Mouse (Mus musculus) lung, embryonic 16.5 days (tissue): ENCODE measurements around the gene Mrps33. TPM values are rescaled to one million over a fixed set of nuclear protein-coding genes. Genes with fewer than 3 reads are reported as not detected.

Experiments
- ATAC-seq: fragments of 200-750 bp; cut with Nextera tagmentation; 2 replicates; pipeline ENCODE4 v1.8.0; 2017; ENCODE audit warnings: low read depth, mild to moderate bottlenecking, moderate library complexity
- H3K27ac ChIP-seq: fragments of 300-500 bp; sonication (generic); 2 replicates; pipeline ENCODE4 v1.5.1; 2014; ENCODE audit warnings: mild to moderate bottlenecking, control low read depth, low read length
- H3K27me3 ChIP-seq: fragments of 300-500 bp; sonication (generic); 2 replicates; pipeline ENCODE4 v1.6.1; 2014; ENCODE audit warnings: low read depth, low read length, mixed read lengths; ENCODE audit not compliant: control insufficient read depth, insufficient read depth
- H3K36me3 ChIP-seq: fragments of 300-500 bp; sonication (generic); 2 replicates; pipeline ENCODE4 v1.6.1; 2014; ENCODE audit warnings: low read length; ENCODE audit not compliant: control insufficient read depth, insufficient read depth
- H3K4me1 ChIP-seq: fragments of 300-500 bp; sonication (generic); replicated peaks from 2 replicates; pipeline ENCODE4 v1.6.1; 2014; ENCODE audit warnings: low read length, mixed read lengths; ENCODE audit not compliant: control insufficient read depth, insufficient read depth
- H3K4me2 ChIP-seq: fragments of 300-500 bp; sonication (generic); 2 replicates; pipeline ENCODE4 v1.6.1; 2014; ENCODE audit warnings: low read depth, low read length, control low read depth
- H3K4me3 ChIP-seq: fragments of 300-500 bp; sonication (generic); 2 replicates; pipeline ENCODE4 v1.5.1; 2014; ENCODE audit warnings: mild to moderate bottlenecking, low read length, control low read depth
- H3K9ac ChIP-seq: fragments of 300-500 bp; sonication (generic); 2 replicates; pipeline ENCODE4 v1.6.1; 2014; ENCODE audit warnings: low read length, control low read depth
- H3K9me3 ChIP-seq: fragments of 300-500 bp; sonication (generic); 2 replicates; pipeline ENCODE4 v1.6.1; 2016; ENCODE audit warnings: low read length; ENCODE audit not compliant: control insufficient read depth
- WGBS: fragments of 180-500 bp; shearing (Covaris S2); extraction: QIAGEN DNeasy Blood & Tissue Kit; methylation state at CpG from one replicate; pipeline ENCODE4 v1.1.7; 2014; 5-methylcytosine and 5-hydroxymethylcytosine counted together
- polyA plus RNA-seq: library from polyadenylated mRNA; unstranded; fragments of >200 nt; fragmentation: Nextera tagmentation; extraction: Ambion mirVana; gene quantifications from 2 replicates; pipeline ENCODE4 v1.2.1, GENCODE M21; 2015

The Mrps33 gene
- polyA plus RNA-seq, 1 experiment from 2014 or later = 169 TPM

- 90% methylated on average over 7 of the region's 7 CpGs for WGBS
- no peak overlapping the region for H3K4me2 ChIP-seq
These were observed 3.7 kb downstream of the Mrps33 start for GRCm38 (mm10) chr6:39807050-39807560.

GRCm38 (mm10) chr6:39806336-39806735 is 4.5 kb downstream of the Mrps33 start:
- H3K9me3 ChIP-seq = no peaks in the 10 kb centered on the region
- H3K4me1 ChIP-seq = peaks cover 4% of the 10 kb centered on the region; the same call in 1 of the 2 replicates
- ATAC-seq = no peak
- H3K4me2 ChIP-seq = no peak overlapping the region
- no peaks in the 10 kb centered on the region for H3K27me3 ChIP-seq
- no peak overlapping the region for H3K9ac ChIP-seq
- 93% methylated on average over 7 of the region's 7 CpGs for WGBS
- H3K4me3 ChIP-seq = no peak overlapping the region
- H3K36me3 ChIP-seq = peaks cover 6% of the 10 kb centered on the region
- H3K27ac ChIP-seq = no peak overlapping the region

More at GRCm38 (mm10) chr6:39807050-39807560, 3.7 kb downstream of the Mrps33 start:
- H3K9me3 ChIP-seq = no peaks in the 10 kb centered on the region
- ATAC-seq = no peak
- no peak overlapping the region for H3K9ac ChIP-seq
- H3K27ac ChIP-seq = no peak overlapping the region
- 0 out of 2 replicates have a peak, but pooled peaks cover 3% of the 10 kb centered on the region for H3K36me3 ChIP-seq
- peaks cover 4% of the 10 kb centered on the region; the same call in 1 of the 2 replicates for H3K4me1 ChIP-seq
- H3K4me3 ChIP-seq = no peak overlapping the region
- H3K27me3 ChIP-seq = no peaks in the 10 kb centered on the region

- Histone ChIP-seq H3K9ac (no peak overlapping the region), H3K27me3 (no peaks in the 10 kb centered on the region), H3K36me3 (peaks cover 10% of the 10 kb centered on the region), H3K27ac (no peak overlapping the region), H3K9me3 (no peaks in the 10 kb centered on the region), H3K4me3 (no peak overlapping the region), H3K4me2 (no peak overlapping the region), H3K4me1 (peaks cover 4% of the 10 kb centered on the region; the same call in 1 of the 2 replicates)
- no peak for ATAC-seq
- 89% methylated on average over 3 of the region's 3 CpGs for WGBS
These were observed 4.9 kb downstream of the Mrps33 start for GRCm38 (mm10) chr6:39805916-39806315.

GRCm38 (mm10) chr6:39800977-39801376 is 9.8 kb downstream of the Mrps33 start:
- Histone ChIP-seq H3K4me2 (no peak overlapping the region), H3K36me3 (peaks cover 17% of the 10 kb centered on the region), H3K27ac (no peak overlapping the region), H3K4me1 (no peaks in the 10 kb centered on the region), H3K9me3 (no peaks in the 10 kb centered on the region), H3K9ac (no peak overlapping the region), H3K27me3 (no peaks in the 10 kb centered on the region), H3K4me3 (no peak overlapping the region)
- WGBS = 89% methylated on average over 7 of the region's 7 CpGs
- ATAC-seq = no peak

- no peaks in the 10 kb centered on the region for H3K27me3 ChIP-seq
- ATAC-seq = no peak
- no peak overlapping the region for H3K27ac ChIP-seq
- H3K9me3 ChIP-seq = no peaks in the 10 kb centered on the region
- 65% methylated on average over 2 of the region's 2 CpGs for WGBS
- H3K4me1 ChIP-seq = no peaks in the 10 kb centered on the region
- no peak overlapping the region for H3K4me2 ChIP-seq
- no peak overlapping the region for H3K4me3 ChIP-seq
- peaks cover 14% of the 10 kb centered on the region for H3K36me3 ChIP-seq
- H3K9ac ChIP-seq = no peak overlapping the region
These were observed 13.7 kb downstream of the Mrps33 start for GRCm38 (mm10) chr6:39797076-39797475.

GRCm38 (mm10) chr6:39796150-39796549 is 14.6 kb downstream of the Mrps33 start:
- no peak for ATAC-seq
- H3K4me3 ChIP-seq = no peak overlapping the region
- no peak overlapping the region for H3K9ac ChIP-seq
- H3K4me1 ChIP-seq = no peaks in the 10 kb centered on the region
- no peak overlapping the region for H3K27ac ChIP-seq
- WGBS = 69% methylated on average over 1 of the region's 1 CpGs
- no peak overlapping the region for H3K4me2 ChIP-seq
- H3K9me3 ChIP-seq = no peaks in the 10 kb centered on the region
- H3K27me3 ChIP-seq = no peaks in the 10 kb centered on the region
- peaks cover 9% of the 10 kb centered on the region for H3K36me3 ChIP-seq

GRCm38 (mm10) chr6:39791806-39792205 is 19.0 kb downstream of the Mrps33 start:
- no peak overlapping the region for H3K27ac ChIP-seq
- no peaks in the 10 kb centered on the region for H3K27me3 ChIP-seq
- ATAC-seq = no peak
- no peak overlapping the region for H3K4me2 ChIP-seq
- no peak overlapping the region for H3K9ac ChIP-seq
- H3K36me3 ChIP-seq = no peaks in the 10 kb centered on the region
- 59% methylated on average over 5 of the region's 5 CpGs for WGBS
- no peaks in the 10 kb centered on the region for H3K9me3 ChIP-seq
- no peaks in the 10 kb centered on the region for H3K4me1 ChIP-seq
- H3K4me3 ChIP-seq = no peak overlapping the region

GRCm38 (mm10) chr6:39788408-39788807 is 22.4 kb downstream of the Mrps33 start:
- Histone ChIP-seq H3K36me3 (no peaks in the 10 kb centered on the region), H3K4me1 (no peaks in the 10 kb centered on the region), H3K4me2 (no peak overlapping the region), H3K27me3 (no peaks in the 10 kb centered on the region), H3K27ac (no peak overlapping the region), H3K9ac (no peak overlapping the region), H3K4me3 (no peak overlapping the region), H3K9me3 (no peaks in the 10 kb centered on the region)
- ATAC-seq = no peak

- H3K27ac ChIP-seq = no peak overlapping the region
- no peak overlapping the region for H3K4me2 ChIP-seq
- H3K4me1 ChIP-seq = no peaks in the 10 kb centered on the region
- no peaks in the 10 kb centered on the region for H3K36me3 ChIP-seq
- H3K4me3 ChIP-seq = no peak overlapping the region
- no peak overlapping the region for H3K9ac ChIP-seq
- no peaks in the 10 kb centered on the region for H3K27me3 ChIP-seq
- WGBS = 8% methylated on average over 9 of the region's 9 CpGs
- ATAC-seq = no peak
- no peaks in the 10 kb centered on the region for H3K9me3 ChIP-seq
These were observed 23.0 kb downstream of the Mrps33 start for GRCm38 (mm10) chr6:39787783-39788182.

GRCm38 (mm10) chr6:39785944-39786343 is 24.8 kb downstream of the Mrps33 start:
- no peak for ATAC-seq
- Histone ChIP-seq H3K4me3 (no peak overlapping the region), H3K9me3 (no peaks in the 10 kb centered on the region), H3K9ac (no peak overlapping the region), H3K27me3 (no peaks in the 10 kb centered on the region), H3K36me3 (no peaks in the 10 kb centered on the region), H3K4me2 (no peak overlapping the region), H3K27ac (no peak overlapping the region), H3K4me1 (peaks cover 12% of the 10 kb centered on the region)
- whole genome bisulfite sequencing = 65% methylated on average over 5 of the region's 5 CpGs
